Mouse (Mus musculus) thymus, adult 2 months (tissue): ENCODE measurements around the gene Rwdd2b. TPM values are rescaled to one million over a fixed set of nuclear protein-coding genes. Genes with fewer than 3 reads are reported as not detected.

Experiments used
- DNase-seq: peaks from one replicate; pipeline ENCODE4 v3.0.0; 2021
- H3K27ac ChIP-seq: fragments of 200-500 bp; 2 replicates; pipeline ENCODE4 v1.5.1; 2012; ENCODE audit warnings: low read length, control low read depth; ENCODE audit not compliant: control insufficient read depth, insufficient read depth
- H3K27me3 ChIP-seq: fragments of 200-500 bp; 2 replicates; pipeline ENCODE4 v1.6.1; 2012; ENCODE audit warnings: mild to moderate bottlenecking, low read length, moderate library complexity, mixed read lengths; ENCODE audit not compliant: control insufficient read depth, insufficient read depth
- H3K36me3 ChIP-seq: fragments of 200-500 bp; 2 replicates; pipeline ENCODE4 v1.6.1; 2012; ENCODE audit warnings: mild to moderate bottlenecking, low read length, moderate library complexity; ENCODE audit not compliant: control insufficient read depth, insufficient read depth
- H3K4me1 ChIP-seq: fragments of 200-500 bp; replicated peaks from 2 replicates; pipeline ENCODE4 v1.6.1; 2012; ENCODE audit warnings: low read length; ENCODE audit not compliant: control insufficient read depth, insufficient read depth
- H3K4me3 ChIP-seq: fragments of 200-500 bp; 2 replicates; pipeline ENCODE4 v1.5.1; 2012; ENCODE audit warnings: mild to moderate bottlenecking, low read length, control low read depth, moderate library complexity; ENCODE audit not compliant: control insufficient read depth, insufficient read depth
- CTCF ChIP-seq: fragments of 200-500 bp; IDR thresholded peaks from 2 replicates; pipeline ENCODE4 v1.5.1; 2012; ENCODE audit warnings: mild to moderate bottlenecking, control low read depth, low read length, moderate library complexity, borderline replicate concordance; ENCODE audit not compliant: control insufficient read depth, poor library complexity, insufficient read depth; ENCODE audit errors: extremely low read depth
- POLR2A ChIP-seq: fragments of 200-500 bp; IDR thresholded peaks from 2 replicates; pipeline ENCODE4 v1.6.1; 2012; ENCODE audit warnings: mild to moderate bottlenecking, low read length, control low read depth, moderate library complexity; ENCODE audit not compliant: control insufficient read depth, poor library complexity, insufficient read depth; ENCODE audit errors: extremely low read depth
- WGBS: fragments of 180-500 bp; shearing (Covaris S2); methylation state at CpG from one replicate; pipeline ENCODE4 v1.1.7; 2018; 5-methylcytosine and 5-hydroxymethylcytosine counted together
- polyA plus RNA-seq: library from polyadenylated mRNA; depleted of rRNA; stranded (reverse); fragments of >200 nt; gene quantifications from 2 replicates; pipeline ENCODE4 v1.2.3, GENCODE M21; 2012

Gene Rwdd2b
- polyA plus RNA-seq, 1 experiment: 9.5 TPM

DNA sequence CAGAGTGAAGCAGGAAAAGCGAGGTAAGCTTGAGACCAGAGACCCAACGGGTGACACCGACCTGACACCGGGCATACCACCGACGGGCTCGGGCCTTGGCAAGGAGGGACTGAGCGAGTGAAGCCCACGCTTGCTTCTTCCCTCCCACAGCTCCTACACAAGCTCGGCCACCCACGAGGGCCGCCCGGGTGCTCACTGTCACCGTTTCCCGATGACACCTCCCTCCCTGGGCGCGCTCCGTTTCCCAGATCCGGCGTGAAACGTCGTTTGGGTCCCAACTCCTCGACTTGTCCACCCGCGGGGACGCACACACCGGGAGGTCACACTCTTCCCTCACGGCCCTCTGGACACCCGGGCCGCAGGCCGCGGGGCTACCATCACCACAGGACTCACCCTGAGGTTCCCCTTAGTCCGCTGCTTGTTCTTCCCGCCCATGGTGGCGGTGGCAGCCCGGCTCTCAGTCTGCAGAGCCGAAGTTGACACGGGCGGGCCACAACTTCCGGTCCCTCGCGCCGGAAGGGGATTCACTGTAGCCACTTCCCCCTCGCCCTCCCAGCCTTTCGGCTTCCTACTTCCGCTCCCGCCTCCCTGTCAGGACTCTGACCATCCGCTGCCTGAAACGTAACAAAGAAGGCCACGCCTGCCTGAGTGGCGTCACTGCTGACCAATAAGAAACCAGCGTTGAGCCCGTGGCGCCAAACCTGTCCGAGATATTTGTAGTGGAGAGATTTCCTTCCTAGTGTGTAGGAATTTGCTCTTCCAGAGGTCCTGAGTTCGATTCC, 8.1 kb downstream of the Rwdd2b start, which contains the start of gene Ltn1:
Gene Ltn1 (minus strand): TSS at position 580 of the 782 bp plus-strand sequence.
- under 1% methylated on average over 56 of the region's 56 CpGs for WGBS
- DNase-seq: peak; percentile 96
- peak within 1 kb of the TSS; percentile 84 for H3K4me3 ChIP-seq
- H3K27me3 ChIP-seq: no peaks in the 10 kb centered on the region
- peaks cover 4% of the 10 kb centered on the region for H3K4me1 ChIP-seq
- no peak within 1 kb of the TSS for H3K27ac ChIP-seq
- TF ChIP-seq POLR2A: 0 out of 2 replicates have a peak, but pooled peaks have one; percentile 44
- TF ChIP-seq CTCF: no peak
- H3K36me3 ChIP-seq: no peaks in the 10 kb centered on the region

DNA sequence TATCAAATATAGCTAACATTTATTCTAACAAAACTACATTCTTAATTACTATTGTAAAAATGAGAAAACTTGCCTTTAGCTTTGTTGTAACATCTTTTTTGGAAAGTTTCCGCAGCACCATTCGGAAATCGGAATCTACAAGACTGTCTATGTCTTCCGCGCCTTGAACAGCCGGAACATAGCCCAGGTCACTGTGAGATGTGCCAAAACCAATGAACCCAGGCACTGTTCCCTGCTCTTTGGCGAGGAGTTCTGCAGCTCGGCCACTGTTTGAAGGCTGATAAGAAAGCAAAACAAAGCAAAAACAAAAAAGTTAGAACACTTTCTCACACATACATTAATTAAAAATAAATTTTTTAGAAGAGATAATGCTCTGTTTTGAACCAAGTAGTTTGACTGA, 12.9 kb downstream of the Rwdd2b start:
- Histone ChIP-seq H3K27ac (no peak overlapping the region), H3K4me1 (peaks cover 4% of the 10 kb centered on the region), H3K27me3 (no peaks in the 10 kb centered on the region), H3K4me3 (no peak overlapping the region), H3K36me3 (peaks cover 41% of the 10 kb centered on the region)
- DNase-seq: no peak
- 96% methylated on average over 8 of the region's 8 CpGs for WGBS
- TF ChIP-seq CTCF (no peak), POLR2A (no peak)

DNA sequence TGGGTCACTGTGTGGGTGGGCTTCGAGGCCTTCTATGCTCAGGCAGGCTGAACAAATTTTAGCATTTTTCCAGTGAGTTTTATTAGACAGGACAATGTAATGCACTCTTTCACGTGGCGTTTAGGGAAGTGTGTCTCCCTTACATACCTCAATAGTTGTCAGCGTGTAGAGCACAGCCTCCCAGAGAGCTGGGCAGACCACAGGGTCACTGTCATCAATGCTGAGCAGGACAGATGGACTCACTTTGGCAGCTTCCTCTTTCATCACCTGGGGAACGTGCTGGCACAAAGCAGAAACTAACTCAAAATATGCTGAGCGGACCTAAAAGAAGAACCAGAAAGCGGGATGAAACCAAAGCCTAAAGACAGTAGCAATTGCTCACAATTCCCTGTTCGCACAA, 19.7 kb downstream of the Rwdd2b start:
- H3K27me3 ChIP-seq: no peaks in the 10 kb centered on the region
- no peak for DNase-seq
- no peaks in the 10 kb centered on the region for H3K4me1 ChIP-seq
- no peak overlapping the region for H3K4me3 ChIP-seq
- TF ChIP-seq POLR2A (no peak), CTCF (no peak)
- peaks cover 90% of the 10 kb centered on the region for H3K36me3 ChIP-seq
- no peak overlapping the region for H3K27ac ChIP-seq
- WGBS: 94% methylated on average over 8 of the region's 8 CpGs

DNA sequence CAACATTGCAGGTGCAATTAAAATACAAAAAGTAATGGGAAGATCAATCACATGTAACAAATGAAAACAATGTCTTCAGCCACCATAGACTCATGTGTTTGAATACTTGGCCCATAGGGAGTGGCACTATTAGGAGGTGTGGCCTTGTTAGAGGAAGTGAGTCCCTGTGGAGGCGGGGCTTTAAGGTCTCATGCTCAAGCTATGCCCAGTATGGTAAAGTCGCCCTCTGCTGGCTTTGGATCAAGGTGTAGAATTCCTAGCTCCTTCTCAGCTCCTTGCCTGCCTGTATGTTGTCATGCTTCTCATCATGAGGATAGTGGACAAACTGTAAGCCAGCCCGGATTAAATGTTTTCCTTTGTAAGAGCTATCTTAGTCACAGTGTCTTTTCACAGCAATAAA, 35.4 kb downstream of the Rwdd2b start:
- H3K4me3 ChIP-seq: no peak overlapping the region

DNA sequence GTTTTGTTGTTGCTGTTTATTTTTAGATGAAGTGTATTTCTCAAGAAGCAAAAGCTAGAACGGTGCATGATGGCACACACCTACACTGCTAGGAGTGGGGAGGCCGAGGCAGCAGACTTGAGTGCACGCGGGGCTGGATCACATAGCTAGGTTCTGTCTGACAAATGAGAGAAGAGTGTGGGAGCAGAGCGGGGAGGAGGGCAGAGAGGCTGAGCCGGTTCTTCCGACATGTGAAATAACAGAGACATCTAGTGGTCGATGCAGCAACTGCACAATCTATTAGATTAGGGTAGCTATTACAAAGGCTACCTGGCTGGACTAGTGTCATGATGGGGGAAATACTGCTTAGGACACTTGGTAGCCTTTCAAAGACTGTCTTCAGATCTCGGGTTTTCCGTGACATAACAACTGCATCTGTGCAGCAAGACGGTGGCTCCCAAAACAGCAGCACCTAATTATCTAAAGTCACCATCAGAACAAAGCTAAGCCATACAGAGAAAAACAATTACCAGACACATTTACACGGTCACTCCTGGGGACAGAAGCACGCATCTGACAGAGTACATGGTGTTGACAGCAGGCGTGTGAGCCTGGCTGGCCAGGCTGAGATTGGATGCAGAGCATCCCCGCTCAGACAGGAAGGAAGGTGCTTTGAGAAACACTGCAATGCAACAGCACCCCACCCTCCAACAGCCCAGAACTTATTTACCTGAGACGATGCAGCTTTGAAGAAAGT, 46.4 kb downstream of the Rwdd2b start:
- 61% methylated on average over 16 of the region's 16 CpGs for WGBS
- no peak for TF ChIP-seq CTCF
- no peak for TF ChIP-seq POLR2A
- H3K27me3 ChIP-seq: no peaks in the 10 kb centered on the region
- H3K36me3 ChIP-seq: peaks cover 54% of the 10 kb centered on the region
- no peak overlapping the region for H3K4me3 ChIP-seq
- H3K27ac ChIP-seq: no peak overlapping the region
- DNase-seq: peak; percentile 53
- H3K4me1 ChIP-seq: no peaks in the 10 kb centered on the region

More for the DNA sequence above, 35.4 kb downstream of the Rwdd2b start:
- no peak for TF ChIP-seq CTCF
- TF ChIP-seq POLR2A: no peak
- Histone ChIP-seq H3K27me3 (no peaks in the 10 kb centered on the region), H3K4me1 (no peaks in the 10 kb centered on the region), H3K27ac (no peak overlapping the region), H3K36me3 (peaks cover 90% of the 10 kb centered on the region)
- peak; percentile 15 for DNase-seq
- 96% methylated on average over 3 of the region's 3 CpGs for WGBS

DNA sequence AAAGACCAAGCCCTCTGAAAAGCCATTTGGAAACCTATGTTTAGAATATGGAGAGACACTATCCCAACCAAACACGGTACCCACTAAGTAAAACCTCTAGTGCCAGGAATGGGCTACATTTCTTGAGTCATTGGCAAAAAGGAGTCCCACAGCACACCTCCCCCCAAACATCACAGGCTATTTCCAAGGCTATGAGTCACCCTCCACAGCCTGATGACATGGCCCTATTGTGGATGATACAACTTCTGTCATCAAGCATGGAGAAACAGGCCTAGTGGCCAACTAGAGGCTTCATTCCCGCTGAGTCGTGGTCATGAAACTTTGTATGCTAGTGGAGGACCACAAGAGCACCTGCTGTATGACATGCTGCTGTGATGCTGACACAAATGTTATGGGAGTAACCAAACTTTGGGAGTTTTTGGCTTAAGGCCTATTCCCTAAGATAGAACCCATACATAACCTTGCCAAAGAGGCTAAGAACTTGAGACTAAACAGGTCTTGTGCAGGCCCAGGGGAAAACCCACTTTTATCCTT, 52.9 kb downstream of the Rwdd2b start:
- Histone ChIP-seq H3K27me3 (no peaks in the 10 kb centered on the region), H3K4me3 (no peak overlapping the region), H3K27ac (no peak overlapping the region), H3K4me1 (no peaks in the 10 kb centered on the region), H3K36me3 (peaks cover 54% of the 10 kb centered on the region)
- WGBS: 98% methylated on average over 3 of the region's 3 CpGs
- DNase-seq: no peak
- TF ChIP-seq POLR2A (no peak), CTCF (no peak)
